Mouse (Mus musculus): Measurements from ENCODE around the gene Selenos.

DNA sequence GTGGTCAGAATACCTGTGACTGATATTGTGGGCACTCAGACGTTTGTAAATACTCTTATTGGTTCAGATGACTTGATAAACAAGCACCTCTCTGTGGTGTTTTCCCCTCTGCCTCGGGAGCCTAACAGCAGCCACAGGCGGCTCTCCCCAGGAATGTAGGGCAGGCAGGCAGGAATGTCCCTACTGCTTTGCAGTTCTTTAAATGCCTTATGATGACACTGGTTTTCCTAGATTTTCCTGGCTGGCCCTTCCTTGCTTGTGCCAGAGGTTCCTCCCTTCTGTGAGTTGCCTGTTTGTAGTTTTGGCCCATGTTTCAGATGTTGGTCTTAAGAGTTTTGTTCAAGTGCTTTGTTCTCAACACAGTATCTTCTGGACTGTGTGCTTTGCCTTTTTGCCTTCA lies 49.4 kb downstream of the Selenos start:
- TF ChIP-seq CTCF (IDR thresholded peaks at IDR 0.05; ENCODE audit: insufficient read depth, low read depth, low read length) (no peak), POLR2A (IDR thresholded peaks at IDR 0.05; ENCODE audit: insufficient read depth, low read depth, low read length) (no peak)

Data from olfactory bulb, adult 2 months (tissue).